8 mouse cellular contexts compared by ENCODE assay signal in the genomic region with DNA sequence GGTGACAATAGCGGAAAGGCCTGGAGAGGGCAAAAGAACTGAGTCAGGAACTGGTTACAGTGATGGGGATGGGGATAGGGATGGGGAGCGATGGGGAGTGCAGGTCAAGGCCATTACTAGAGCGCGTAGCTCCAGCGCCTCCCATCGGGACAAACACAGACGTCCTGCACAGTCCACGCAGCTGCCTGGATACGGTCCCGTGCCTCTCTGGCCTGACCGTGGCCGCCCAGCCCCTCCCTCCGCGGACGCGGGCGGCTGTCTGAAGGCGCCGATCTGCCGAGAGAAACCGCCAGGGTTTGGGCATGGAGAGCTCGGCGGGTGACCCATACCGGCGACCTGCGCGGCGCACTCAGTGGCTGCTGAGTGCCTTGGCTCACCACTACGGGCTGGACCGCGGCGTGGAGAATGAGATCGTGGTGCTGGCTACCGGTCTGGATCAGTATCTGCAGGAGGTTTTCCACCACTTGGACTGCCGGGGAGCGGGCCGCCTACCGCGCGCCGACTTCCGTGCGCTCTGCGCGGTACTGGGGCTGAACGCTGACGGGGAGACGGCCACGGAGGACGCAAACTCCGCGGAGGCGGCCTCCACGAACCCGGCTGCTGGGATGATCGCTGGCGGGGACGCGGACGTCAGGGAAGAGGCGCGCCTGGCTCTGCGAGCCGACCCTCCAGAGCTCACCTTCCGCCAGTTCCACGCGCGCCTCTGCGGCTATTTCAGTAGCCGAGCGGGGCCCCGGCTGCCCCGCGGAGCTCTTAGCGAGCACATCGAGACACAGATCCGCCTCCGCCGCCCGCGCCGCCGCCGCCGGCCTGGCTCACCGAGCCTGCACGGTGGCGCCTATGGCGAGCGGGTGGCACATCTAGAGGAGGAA. TPM values are rescaled to one million over a fixed set of nuclear protein-coding genes. Genes with fewer than 3 reads are reported as not detected.
DNase-seq lines count a peak whose midpoint lies in the region; ATAC-seq and TF ChIP-seq lines count a peak whose summit lies in the region.

Gene Efcc1 (plus strand): TSS at position 279 of the 872 bp plus-strand sequence.

- peak within 1 kb of the TSS; percentile 96 for H3K4me2 ChIP-seq in heart, embryonic 14.5 days (ENCODE audit: low read length)
- peak within 1 kb of the TSS; percentile 96 for H3K4me2 ChIP-seq in kidney, embryonic 16.5 days (replicated peaks; ENCODE audit: low read depth, low read length)

- H3K36me3 ChIP-seq in spleen, adult 2 months (ENCODE audit: control insufficient read depth, insufficient read depth, low read length), result no peaks in the 10 kb centered on the region
- no peaks in the 10 kb centered on the region for H3K36me3 ChIP-seq in erythroblast, embryonic 14.5 days (ENCODE audit: control insufficient read depth)
- no peaks in the 10 kb centered on the region for H3K36me3 ChIP-seq in heart, embryonic 14.5 days (ENCODE audit: control insufficient read depth, insufficient read depth, low read length)
- H3K36me3 ChIP-seq in kidney, embryonic 16.5 days (ENCODE audit: insufficient read depth, low read length), result no peaks in the 10 kb centered on the region
- H3K36me3 ChIP-seq in liver, adult 2 months (ENCODE audit: control insufficient read depth, insufficient read depth, low read length), result no peaks in the 10 kb centered on the region

- H3K27me3 ChIP-seq in spleen, adult 2 months (ENCODE audit: control insufficient read depth, insufficient read depth, low read length), result peaks cover 12% of the 10 kb centered on the region; the same call in 1 of the 2 replicates
- H3K27me3 ChIP-seq in erythroblast, embryonic 14.5 days (ENCODE audit: control insufficient read depth), result peaks cover 94% of the 10 kb centered on the region
- H3K27me3 ChIP-seq in heart, embryonic 14.5 days (ENCODE audit: control insufficient read depth, insufficient read depth, low read length), result peaks cover 49% of the 10 kb centered on the region
- H3K27me3 ChIP-seq in kidney, embryonic 16.5 days (ENCODE audit: insufficient read depth, low read length), result peaks cover 52% of the 10 kb centered on the region
- peaks cover 12% of the 10 kb centered on the region for H3K27me3 ChIP-seq in liver, adult 2 months (ENCODE audit: control insufficient read depth, insufficient read depth, low read length)

- H3K4me1 ChIP-seq in spleen, adult 2 months (ENCODE audit: control insufficient read depth, insufficient read depth, insufficient read length), result peaks cover 8% of the 10 kb centered on the region; the same call in 1 of the 2 replicates
- H3K4me1 ChIP-seq in erythroblast, embryonic 14.5 days (ENCODE audit: control insufficient read depth), result peaks cover 9% of the 10 kb centered on the region
- peaks cover 16 to 35% of the 10 kb centered on the region in 2 experiments for H3K4me1 ChIP-seq in heart, embryonic 14.5 days (ENCODE audit: control insufficient read depth in 2 of 2, insufficient read depth in 2 of 2, low read length in 2 of 2)
- peaks cover 30% of the 10 kb centered on the region for H3K4me1 ChIP-seq in kidney, embryonic 16.5 days (ENCODE audit: insufficient read depth, low read length)
- H3K4me1 ChIP-seq in liver, adult 2 months (ENCODE audit: control insufficient read depth, insufficient read depth, low read length), result no peaks in the 10 kb centered on the region

- H3K4me3 ChIP-seq in spleen, adult 2 months (ENCODE audit: extremely low read depth, insufficient read depth, insufficient read length), result peak within 1 kb of the TSS; percentile 28; the same call in 1 of the 2 replicates
- peak within 1 kb of the TSS; percentile 38 for H3K4me3 ChIP-seq in erythroblast, embryonic 14.5 days (replicated peaks)
- peak within 1 kb of the TSS; percentile 54 to 66 for H3K4me3 ChIP-seq in heart, embryonic 14.5 days (ENCODE audit: control insufficient read depth in 1 of 2, insufficient read depth in 1 of 2, low read depth in 1 of 2, low read length in 2 of 2)
- peak within 1 kb of the TSS; percentile 68 for H3K4me3 ChIP-seq in kidney, embryonic 16.5 days (ENCODE audit: low read length)
- H3K4me3 ChIP-seq in liver, adult 2 months (ENCODE audit: insufficient read depth, low read depth, low read length), result peak within 1 kb of the TSS; percentile 69

- H3K79me2 ChIP-seq in liver, adult 2 months (ENCODE audit: control insufficient read depth, insufficient read depth, low read length), result no peaks in the 10 kb centered on the region

- no peak for TF ChIP-seq CTCF in spleen, adult 2 months (IDR thresholded peaks at IDR 0.05; ENCODE audit: extremely low read depth, insufficient read depth, insufficient read length, insufficient replicate concordance)
- TF ChIP-seq CTCF in liver, adult 2 months (IDR thresholded peaks at IDR 0.05; ENCODE audit: low read depth, low read length), result 0 out of 2 replicates have a peak, but pooled peaks have one; percentile 34

- peaks cover 24% of the 10 kb centered on the region for H3K9me3 ChIP-seq in erythroblast, embryonic 14.5 days (ENCODE audit: control insufficient read depth, low read length)
- H3K9me3 ChIP-seq in heart, embryonic 14.5 days (ENCODE audit: control insufficient read depth, low read length), result no peaks in the 10 kb centered on the region
- no peaks in the 10 kb centered on the region for H3K9me3 ChIP-seq in kidney, embryonic 16.5 days (ENCODE audit: low read length)

- H3K9ac ChIP-seq in heart, embryonic 14.5 days (ENCODE audit: low read length), result peak within 1 kb of the TSS; percentile 67
- peak within 1 kb of the TSS; percentile 72 for H3K9ac ChIP-seq in kidney, embryonic 16.5 days (replicated peaks; ENCODE audit: low read length)
- H3K9ac ChIP-seq in liver, adult 2 months (ENCODE audit: low read depth, low read length), result peak within 1 kb of the TSS; percentile 66

- no peak for TF ChIP-seq POLR2A in spleen, adult 2 months (IDR thresholded peaks at IDR 0.05; ENCODE audit: low read depth, low read length)
- no peak for TF ChIP-seq POLR2A in liver, adult 2 months (IDR thresholded peaks at IDR 0.05; ENCODE audit: extremely low read depth, insufficient read depth, low read length)

- peak; percentile 42 for ATAC-seq in heart, embryonic 14.5 days (ENCODE audit: insufficient number of reproducible peaks, insufficient read depth, low FRiP score, low read depth)
- ATAC-seq in kidney, embryonic 16.5 days (ENCODE audit: low FRiP score, low TSS enrichment), result peak; percentile 76
- ATAC-seq in monocyte, adult 5-6 weeks (replicated peaks; ENCODE audit: insufficient number of reproducible peaks, low FRiP score, low TSS enrichment, poor library complexity, severe bottlenecking), result no peak

- H3K27ac ChIP-seq in spleen, adult 2 months (ENCODE audit: insufficient read depth, low read length), result no peak within 1 kb of the TSS
- H3K27ac ChIP-seq in heart, embryonic 14.5 days (replicated peaks in 1 of 2; ENCODE audit: control insufficient read depth in 1 of 2, insufficient read depth in 1 of 2, low read depth in 2 of 2, low read length in 2 of 2), result no peak within 1 kb of the TSS
- no peak within 1 kb of the TSS for H3K27ac ChIP-seq in kidney, embryonic 16.5 days (ENCODE audit: low read length)
- H3K27ac ChIP-seq in liver, adult 2 months (replicated peaks; ENCODE audit: insufficient read depth, low read depth, low read length), result peak within 1 kb of the TSS; percentile 32; the same call in 1 of the 2 replicates

- DNase-seq in spleen, adult 2 months (ENCODE audit: low read depth in 1 of 2, low spot score in 2 of 2), result no peak
- DNase-seq in spleen, postnatal 10 days (ENCODE audit: low spot score in 2 of 2), result no peak
- DNase-seq in liver, adult 2 months (ENCODE audit: extremely low read depth, low read depth, low spot score), result no peak
- peak; percentile 83 for DNase-seq in neural tube, embryonic 10.5 days (ENCODE audit: extremely low spot score, low spot score)

- 1% methylated on average over 90 of the region's 90 CpGs for WGBS in spleen, adult 2 months
- WGBS in heart, embryonic 14.5 days, result under 1% methylated on average over 89 of the region's 90 CpGs
- under 1% methylated on average over 90 of the region's 90 CpGs for WGBS in kidney, embryonic 16.5 days
- WGBS in liver, adult 2 months, result 1% methylated on average over 90 of the region's 90 CpGs

RNA-seq across cellular contexts. Expression of gene Efcc1, which starts in this region (rescaled TPM):
- 2.0 and 3.1 TPM in 2 replicates for polyA plus RNA-seq in spleen, adult 2 months (2012; rRNA removed)
- polyA plus RNA-seq in erythroblast, embryonic 14.5 days (2012), result not detected in 2 replicates
- 0.44 and 0.76 TPM in 2 replicates for polyA plus RNA-seq in heart, embryonic 14.5 days (2014; fragmentation: Nextera tagmentation; extraction: Ambion mirVana)
- 1.4 and 2.0 TPM in 2 replicates for polyA plus RNA-seq in kidney, embryonic 16.5 days (2015; fragmentation: Nextera tagmentation; extraction: Ambion mirVana)
- 0.65 and 1.2 TPM in 2 replicates for total RNA-seq in liver, adult 2 months (2014; rRNA removed)
- polyA plus RNA-seq in liver, adult 2 months (2012; rRNA removed), result 0.41 and 0.86 TPM in 2 replicates
- total RNA-seq in monocyte, adult 5-6 weeks (2017), result not detected in 3 replicates

Comparison
In these comparisons a context has a peak if more than half of its experiments do, and no peak if none do; other contexts are left out.
1. Peak in ATAC-seq, H3K4me3 ChIP-seq, H3K9ac ChIP-seq and H3K4me2 ChIP-seq in heart, embryonic 14.5 days; RNA of the gene not detected or under 1 TPM.